Mouse (Mus musculus): ENCODE measurements at regions not wholly inside any gene's neighbourhood (a gene's known extent, or its start where the extent isn't known, plus 50 kb on each side); places are given as distances from the start of the nearest gene placed in this dataset.

GRCm38 (mm10) chr3:154387271-154387670 lies 56.8 kb upstream of the Lhx8 start:
- DNase-seq, result no peak

GRCm38 (mm10) chr3:154385831-154386312 lies 55.4 kb upstream of the Lhx8 start:
- peak; percentile 58 for DNase-seq

GRCm38 (mm10) chr3:154382811-154383210 lies 52.4 kb upstream of the Lhx8 start:
- no peak for DNase-seq

GRCm38 (mm10) chr3:154381561-154381960 lies 51.1 kb upstream of the Lhx8 start:
- DNase-seq, result no peak

Measured in embryo, embryonic 11 days (tissue).